Mouse (Mus musculus) olfactory bulb, adult 2 months (tissue): ENCODE measurements around the gene Kcnq1.

Source experiments
- CTCF ChIP-seq: fragments of 200-500 bp; IDR thresholded peaks from 2 replicates; pipeline ENCODE4 v1.5.1; 2012; ENCODE audit warnings: low read depth, mild to moderate bottlenecking, low read length, moderate library complexity; ENCODE audit not compliant: insufficient read depth
- POLR2A ChIP-seq: fragments of 200-500 bp; IDR thresholded peaks from 2 replicates; pipeline ENCODE4 v1.6.1; 2012; ENCODE audit warnings: mild to moderate bottlenecking, low read depth, low read length, moderate library complexity; ENCODE audit not compliant: insufficient read depth

- TF ChIP-seq CTCF (no peak), POLR2A (no peak)
Measured at GRCm38 (mm10) chr7:143164074-143164473, 57.9 kb downstream of the Kcnq1 start.
